Mouse (Mus musculus): ENCODE measurements at regions not wholly inside any gene's neighbourhood (a gene's known extent, or its start where the extent isn't known, plus 50 kb on each side); places are given as distances from the start of the nearest gene placed in this dataset.
A peak's percentile ranks its signal among the peaks of the same experiment; 100 is the strongest.

- Histone ChIP-seq H3K4me1 (ENCODE audit: insufficient read depth) (no peaks in the 10 kb centered on the region), H3K36me3 (ENCODE audit: insufficient read depth) (no peaks in the 10 kb centered on the region), H3K4me2 (ENCODE audit: low read depth) (no peak overlapping the region), H3K9ac (no peak overlapping the region), H3K27me3 (ENCODE audit: insufficient read depth, low read length) (no peaks in the 10 kb centered on the region), H3K9me3 (ENCODE audit: low read length) (no peaks in the 10 kb centered on the region), H3K27ac (ENCODE audit: low read depth, low read length) (0 out of 2 replicates have a peak overlapping the region, but pooled peaks have one; percentile 10), H3K4me3 (ENCODE audit: low read depth, low read length) (no peak overlapping the region)
- 24% methylated on average over 3 of the region's 3 CpGs for WGBS
- ATAC-seq (peak; percentile 78), DNase-seq (peak; percentile 58)
- TF ChIP-seq CTCF (IDR thresholded peaks at IDR 0.05; ENCODE audit: low read depth): no peak
These were observed 74.8 kb upstream of the Arhgap28 start for GRCm38 (mm10) chr17:68078709-68079108.

- no peak for TF ChIP-seq CTCF (IDR thresholded peaks at IDR 0.05; ENCODE audit: low read depth)
- DNase-seq: no peak
- H3K4me3 ChIP-seq (ENCODE audit: low read depth, low read length): no peak overlapping the region
- no peak for ATAC-seq
- no peak overlapping the region for H3K9ac ChIP-seq
- H3K4me1 ChIP-seq (ENCODE audit: insufficient read depth): no peaks in the 10 kb centered on the region
- no peaks in the 10 kb centered on the region for H3K27me3 ChIP-seq (ENCODE audit: insufficient read depth, low read length)
- WGBS: 100% methylated on average over 2 of the region's 2 CpGs
- H3K36me3 ChIP-seq (ENCODE audit: insufficient read depth): no peaks in the 10 kb centered on the region
- no peak overlapping the region for H3K4me2 ChIP-seq (ENCODE audit: low read depth)
- H3K27ac ChIP-seq (ENCODE audit: low read depth, low read length): no peak overlapping the region
- no peaks in the 10 kb centered on the region for H3K9me3 ChIP-seq (ENCODE audit: low read length)
These were observed 80.5 kb upstream of the Arhgap28 start for GRCm38 (mm10) chr17:68084446-68084845.

GRCm38 (mm10) chr17:68087149-68087548 is 83.2 kb upstream of the Arhgap28 start:
- WGBS: 50% methylated on average over 1 of the region's 1 CpGs
- TF ChIP-seq CTCF (IDR thresholded peaks at IDR 0.05; ENCODE audit: low read depth): no peak

GRCm38 (mm10) chr17:68089179-68089578 is 85.3 kb upstream of the Arhgap28 start:
- no peak overlapping the region for H3K4me3 ChIP-seq (ENCODE audit: low read depth, low read length)
- H3K27ac ChIP-seq (ENCODE audit: low read depth, low read length): no peak overlapping the region
- H3K36me3 ChIP-seq (ENCODE audit: insufficient read depth): no peaks in the 10 kb centered on the region
- H3K27me3 ChIP-seq (ENCODE audit: insufficient read depth, low read length): no peaks in the 10 kb centered on the region
- TF ChIP-seq CTCF (IDR thresholded peaks at IDR 0.05; ENCODE audit: low read depth): no peak
- H3K4me2 ChIP-seq (ENCODE audit: low read depth): no peak overlapping the region
- H3K4me1 ChIP-seq (ENCODE audit: insufficient read depth): no peaks in the 10 kb centered on the region
- H3K9ac ChIP-seq: no peak overlapping the region
- DNase-seq: no peak
- H3K9me3 ChIP-seq (ENCODE audit: low read length): no peaks in the 10 kb centered on the region
- 90% methylated on average over 1 of the region's 1 CpGs for WGBS
- ATAC-seq: no peak

More at GRCm38 (mm10) chr17:68087149-68087548, 83.2 kb upstream of the Arhgap28 start:
- ATAC-seq (no peak), DNase-seq (no peak)
- H3K27ac ChIP-seq (ENCODE audit: low read depth, low read length): no peak overlapping the region
- no peaks in the 10 kb centered on the region for H3K27me3 ChIP-seq (ENCODE audit: insufficient read depth, low read length)
- no peaks in the 10 kb centered on the region for H3K9me3 ChIP-seq (ENCODE audit: low read length)
- H3K4me2 ChIP-seq (ENCODE audit: low read depth): no peak overlapping the region
- H3K4me3 ChIP-seq (ENCODE audit: low read depth, low read length): no peak overlapping the region
- H3K36me3 ChIP-seq (ENCODE audit: insufficient read depth): no peaks in the 10 kb centered on the region
- no peak overlapping the region for H3K9ac ChIP-seq
- no peaks in the 10 kb centered on the region for H3K4me1 ChIP-seq (ENCODE audit: insufficient read depth)

GRCm38 (mm10) chr17:68089830-68090229 is 85.9 kb upstream of the Arhgap28 start:
- TF ChIP-seq CTCF (IDR thresholded peaks at IDR 0.05; ENCODE audit: low read depth): no peak
- H3K4me3 ChIP-seq (ENCODE audit: low read depth, low read length): no peak overlapping the region
- H3K9me3 ChIP-seq (ENCODE audit: low read length): no peaks in the 10 kb centered on the region
- 81% methylated on average over 1 of the region's 1 CpGs for WGBS
- H3K27me3 ChIP-seq (ENCODE audit: insufficient read depth, low read length): no peaks in the 10 kb centered on the region
- DNase-seq: no peak
- ATAC-seq: no peak
- no peaks in the 10 kb centered on the region for H3K36me3 ChIP-seq (ENCODE audit: insufficient read depth)
- H3K4me2 ChIP-seq (ENCODE audit: low read depth): no peak overlapping the region
- H3K4me1 ChIP-seq (ENCODE audit: insufficient read depth): no peaks in the 10 kb centered on the region
- no peak overlapping the region for H3K9ac ChIP-seq
- no peak overlapping the region for H3K27ac ChIP-seq (ENCODE audit: low read depth, low read length)

- Histone ChIP-seq H3K27me3 (ENCODE audit: insufficient read depth, low read length) (no peaks in the 10 kb centered on the region), H3K4me1 (ENCODE audit: insufficient read depth) (no peaks in the 10 kb centered on the region), H3K4me2 (ENCODE audit: low read depth) (no peak overlapping the region), H3K4me3 (ENCODE audit: low read depth, low read length) (no peak overlapping the region), H3K9me3 (ENCODE audit: low read length) (no peaks in the 10 kb centered on the region), H3K27ac (ENCODE audit: low read depth, low read length) (no peak overlapping the region), H3K9ac (no peak overlapping the region), H3K36me3 (ENCODE audit: insufficient read depth) (no peaks in the 10 kb centered on the region)
- ATAC-seq (no peak), DNase-seq (no peak)
- WGBS: 47% methylated on average over 2 of the region's 2 CpGs
- no peak for TF ChIP-seq CTCF (IDR thresholded peaks at IDR 0.05; ENCODE audit: low read depth)
These were observed 93.1 kb upstream of the Arhgap28 start for GRCm38 (mm10) chr17:68096982-68097381.

GRCm38 (mm10) chr17:68097436-68097835 is 93.5 kb upstream of the Arhgap28 start:
- ATAC-seq (no peak), DNase-seq (no peak)
- no peak overlapping the region for H3K4me2 ChIP-seq (ENCODE audit: low read depth)
- no peak overlapping the region for H3K9ac ChIP-seq
- H3K36me3 ChIP-seq (ENCODE audit: insufficient read depth): no peaks in the 10 kb centered on the region
- TF ChIP-seq CTCF (IDR thresholded peaks at IDR 0.05; ENCODE audit: low read depth): no peak
- WGBS: 76% methylated on average over 6 of the region's 6 CpGs
- H3K9me3 ChIP-seq (ENCODE audit: low read length): no peaks in the 10 kb centered on the region
- no peak overlapping the region for H3K4me3 ChIP-seq (ENCODE audit: low read depth, low read length)
- H3K27me3 ChIP-seq (ENCODE audit: insufficient read depth, low read length): no peaks in the 10 kb centered on the region
- H3K27ac ChIP-seq (ENCODE audit: low read depth, low read length): no peak overlapping the region
- H3K4me1 ChIP-seq (ENCODE audit: insufficient read depth): no peaks in the 10 kb centered on the region

GRCm38 (mm10) chr17:68100093-68100492 is 96.2 kb upstream of the Arhgap28 start:
- no peak for DNase-seq
- no peaks in the 10 kb centered on the region for H3K36me3 ChIP-seq (ENCODE audit: insufficient read depth)
- no peaks in the 10 kb centered on the region for H3K9me3 ChIP-seq (ENCODE audit: low read length)
- no peak overlapping the region for H3K9ac ChIP-seq
- no peak overlapping the region for H3K4me3 ChIP-seq (ENCODE audit: low read depth, low read length)
- H3K4me2 ChIP-seq (ENCODE audit: low read depth): no peak overlapping the region
- 85% methylated on average over 2 of the region's 2 CpGs for WGBS
- ATAC-seq: no peak
- H3K27ac ChIP-seq (ENCODE audit: low read depth, low read length): no peak overlapping the region
- TF ChIP-seq CTCF (IDR thresholded peaks at IDR 0.05; ENCODE audit: low read depth): no peak
- H3K4me1 ChIP-seq (ENCODE audit: insufficient read depth): no peaks in the 10 kb centered on the region
- H3K27me3 ChIP-seq (ENCODE audit: insufficient read depth, low read length): no peaks in the 10 kb centered on the region
